Mouse (Mus musculus) midbrain, postnatal 0 days (tissue): ENCODE data around the gene Zbtb16. TPM values are rescaled to one million over a fixed set of nuclear protein-coding genes. Genes with fewer than 3 reads are reported as not detected.

ENCODE experiments used
- ATAC-seq: fragments of 200-750 bp; cut with Nextera tagmentation; 2 replicates; pipeline ENCODE4 v1.8.0; 2017; ENCODE audit warnings: moderate number of reproducible peaks, mild to moderate bottlenecking, moderate TSS enrichment, moderate library complexity; ENCODE audit not compliant: low FRiP score
- DNase-seq: peaks from one replicate; pipeline ENCODE4 v3.0.0-alpha.2; 2015; ENCODE audit warnings: low spot score
- H3K27ac ChIP-seq: fragments of 300-500 bp; sonication (generic); 2 replicates; pipeline ENCODE4 v1.5.1; 2014; ENCODE audit warnings: low read depth, mild to moderate bottlenecking, low read length, mixed read lengths
- H3K27me3 ChIP-seq: fragments of 300-500 bp; sonication (generic); 2 replicates; pipeline ENCODE4 v1.6.1; 2014; ENCODE audit warnings: low read length, control low read depth, mixed read lengths; ENCODE audit not compliant: insufficient read depth
- H3K36me3 ChIP-seq: fragments of 300-500 bp; sonication (generic); 2 replicates; pipeline ENCODE4 v1.6.1; 2014; ENCODE audit warnings: low read length, control low read depth, mixed read lengths; ENCODE audit not compliant: insufficient read depth
- H3K4me1 ChIP-seq: fragments of 300-500 bp; sonication (generic); 2 replicates; pipeline ENCODE4 v1.6.1; 2014; ENCODE audit warnings: mild to moderate bottlenecking, control low read depth, antibody characterized with exemption, low read length, mixed read lengths; ENCODE audit not compliant: insufficient read depth
- H3K4me2 ChIP-seq: fragments of 300-500 bp; sonication (generic); 2 replicates; pipeline ENCODE4 v1.6.1; 2014; ENCODE audit warnings: low read depth, mild to moderate bottlenecking, low read length, mixed read lengths; ENCODE audit not compliant: poor library complexity, severe bottlenecking
- H3K4me3 ChIP-seq: fragments of 300-500 bp; sonication (generic); 2 replicates; pipeline ENCODE4 v1.5.1; 2014; ENCODE audit warnings: low read depth, mild to moderate bottlenecking, low read length, moderate library complexity
- H3K9ac ChIP-seq: fragments of 300-500 bp; sonication (generic); replicated peaks from 2 replicates; pipeline ENCODE4 v1.6.1; 2014; ENCODE audit warnings: mild to moderate bottlenecking, low read length, moderate library complexity, mixed read lengths; ENCODE audit not compliant: poor library complexity, severe bottlenecking
- H3K9me3 ChIP-seq: fragments of 300-500 bp; sonication (generic); 2 replicates; pipeline ENCODE4 v1.6.1; 2016; ENCODE audit warnings: low read length, control low read depth
- CTCF ChIP-seq: IDR thresholded peaks from 2 replicates; pipeline ENCODE4 v1.5.1; 2016; ENCODE audit warnings: antibody characterized with exemption, mild to moderate bottlenecking
- WGBS: fragments of 180-500 bp; shearing (Covaris S2); extraction: QIAGEN DNeasy Blood & Tissue Kit; methylation state at CpG from one replicate; pipeline ENCODE4 v1.1.7; 2014; 5-methylcytosine and 5-hydroxymethylcytosine counted together
- polyA plus RNA-seq: library from polyadenylated mRNA; unstranded; fragments of >200 nt; fragmentation: Nextera tagmentation; extraction: Ambion mirVana; gene quantifications from 2 replicates; pipeline ENCODE4 v1.2.1, GENCODE M21; 2015
- total RNA-seq: library from RNA; depleted of rRNA; stranded (reverse); fragments of >200 nt; gene quantifications from 2 replicates; pipeline ENCODE4 v1.2.3, GENCODE M21; 2014

Zbtb16 gene
- total and polyA plus RNA-seq, 2 experiments from 2014 or later, result 6.1 to 8.3 TPM

- H3K4me3 ChIP-seq, result no peak overlapping the region
- no peak overlapping the region for H3K4me2 ChIP-seq
- no peak for TF ChIP-seq CTCF
- no peaks in the 10 kb centered on the region for H3K4me1 ChIP-seq
- ATAC-seq, result no peak
- H3K27me3 ChIP-seq, result no peaks in the 10 kb centered on the region
- no peaks in the 10 kb centered on the region for H3K36me3 ChIP-seq
- no peak overlapping the region for H3K27ac ChIP-seq
- H3K9ac ChIP-seq, result no peak overlapping the region
- H3K9me3 ChIP-seq, result no peaks in the 10 kb centered on the region
- DNase-seq, result no peak
- 39% methylated on average over 12 of the region's 12 CpGs for WGBS
Observed at GRCm38 (mm10) chr9:48696731-48697469, 139.1 kb downstream of the Zbtb16 start.

- Histone ChIP-seq H3K27me3 (no peaks in the 10 kb centered on the region), H3K4me1 (no peaks in the 10 kb centered on the region), H3K9me3 (no peaks in the 10 kb centered on the region), H3K4me3 (no peak overlapping the region), H3K9ac (no peak overlapping the region), H3K36me3 (no peaks in the 10 kb centered on the region), H3K4me2 (no peak overlapping the region), H3K27ac (no peak overlapping the region)
- no peak for TF ChIP-seq CTCF
- 34% methylated on average over 4 of the region's 4 CpGs for WGBS
- no peak for ATAC-seq
- no peak for DNase-seq
Observed at GRCm38 (mm10) chr9:48696330-48696729, 139.7 kb downstream of the Zbtb16 start.

DNA sequence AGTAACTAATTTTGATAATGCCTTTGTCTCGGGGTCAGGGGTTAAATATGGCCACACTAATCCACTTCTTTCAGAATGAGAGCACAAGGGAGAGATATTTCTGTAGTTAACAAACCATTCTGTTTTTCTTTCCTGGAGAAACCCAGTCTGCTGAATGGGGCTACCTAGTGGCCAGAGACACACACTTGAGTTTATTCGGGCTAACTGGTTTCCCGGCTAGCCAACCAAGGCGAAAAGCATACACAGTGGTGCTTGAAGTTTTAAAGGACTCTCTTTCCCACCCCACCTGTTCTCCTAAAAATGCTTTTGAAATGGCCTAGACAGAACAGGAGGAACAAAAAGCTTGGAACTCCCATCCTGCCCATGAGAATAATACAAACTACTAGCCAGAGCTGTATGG lies 140.2 kb downstream of the Zbtb16 start:
- Histone ChIP-seq H3K9ac (no peak overlapping the region), H3K27me3 (no peaks in the 10 kb centered on the region), H3K9me3 (no peaks in the 10 kb centered on the region), H3K27ac (no peak overlapping the region), H3K4me3 (no peak overlapping the region), H3K36me3 (no peaks in the 10 kb centered on the region), H3K4me2 (no peak overlapping the region), H3K4me1 (no peaks in the 10 kb centered on the region)
- WGBS, result 30% methylated on average over 4 of the region's 4 CpGs
- DNase-seq, result no peak
- no peak for TF ChIP-seq CTCF
- no peak for ATAC-seq

DNA sequence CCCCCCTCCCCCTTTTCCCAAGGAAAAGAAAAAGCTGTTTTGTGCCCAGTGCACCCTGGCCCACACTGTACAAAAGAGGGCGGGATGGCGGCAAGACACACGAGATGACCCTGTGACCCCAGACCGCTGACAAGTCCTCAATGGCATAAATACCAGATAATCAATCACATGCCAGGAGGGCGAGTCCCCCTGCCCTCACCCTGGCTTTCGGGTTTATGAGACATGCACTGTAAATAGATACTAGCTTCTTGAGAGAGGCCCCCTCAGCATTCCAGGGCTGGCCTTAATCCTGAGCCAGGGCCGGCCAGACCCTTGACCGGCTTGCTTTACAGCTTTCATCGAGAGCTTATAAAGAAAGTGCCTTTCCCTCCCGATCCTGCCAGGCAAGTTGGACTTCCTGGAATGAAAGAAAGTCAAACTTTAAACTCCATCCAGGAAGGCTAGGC lies 141.4 kb downstream of the Zbtb16 start:
- Histone ChIP-seq H3K4me3 (no peak overlapping the region), H3K27me3 (no peaks in the 10 kb centered on the region), H3K27ac (no peak overlapping the region), H3K9ac (no peak overlapping the region), H3K4me1 (no peaks in the 10 kb centered on the region), H3K36me3 (no peaks in the 10 kb centered on the region), H3K9me3 (no peaks in the 10 kb centered on the region), H3K4me2 (no peak overlapping the region)
- 22% methylated on average over 10 of the region's 10 CpGs for WGBS
- no peak for TF ChIP-seq CTCF
- ATAC-seq (no peak), DNase-seq (no peak)

GRCm38 (mm10) chr9:48693696-48694095 lies 142.3 kb downstream of the Zbtb16 start:
- WGBS, result 57% methylated on average over 7 of the region's 7 CpGs
- ATAC-seq (no peak), DNase-seq (no peak)
- Histone ChIP-seq H3K27ac (no peak overlapping the region), H3K4me3 (no peak overlapping the region), H3K9ac (no peak overlapping the region), H3K27me3 (no peaks in the 10 kb centered on the region), H3K4me1 (no peaks in the 10 kb centered on the region), H3K36me3 (no peaks in the 10 kb centered on the region), H3K9me3 (no peaks in the 10 kb centered on the region), H3K4me2 (no peak overlapping the region)
- TF ChIP-seq CTCF, result no peak

DNA sequence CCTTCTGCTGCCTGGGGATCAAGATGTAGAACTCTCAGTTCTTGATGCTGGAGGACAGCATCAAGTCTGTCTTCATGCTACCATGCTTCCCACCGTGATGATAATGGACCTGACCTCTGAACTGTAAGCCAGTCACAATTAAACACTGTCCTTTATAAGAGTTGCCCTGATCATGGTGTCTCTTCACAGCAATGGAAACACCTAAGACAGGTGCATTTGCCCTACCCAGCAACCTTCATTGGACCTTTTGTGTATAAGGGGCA lies 146.4 kb downstream of the Zbtb16 start:
- no peak overlapping the region for H3K27ac ChIP-seq
- TF ChIP-seq CTCF, result no peak
- H3K9me3 ChIP-seq, result no peaks in the 10 kb centered on the region
- no peaks in the 10 kb centered on the region for H3K27me3 ChIP-seq
- H3K4me2 ChIP-seq, result no peak overlapping the region
- H3K4me3 ChIP-seq, result no peak overlapping the region
- no peak overlapping the region for H3K9ac ChIP-seq
- ATAC-seq (no peak), DNase-seq (no peak)
- 61% methylated on average over 1 of the region's 1 CpGs for WGBS
- H3K36me3 ChIP-seq, result no peaks in the 10 kb centered on the region
- no peaks in the 10 kb centered on the region for H3K4me1 ChIP-seq
